Mouse (Mus musculus) erythroblast, embryonic 14.5 days (primary cell): ENCODE results near the gene Ttc30a1.

Experiments
- GATA1 ChIP-seq: IDR thresholded peaks from 2 replicates; pipeline ENCODE4 v1.6.1; 2012; ENCODE audit warnings: low read length, inconsistent platforms, mixed read lengths
- TAL1 ChIP-seq: IDR thresholded peaks from 3 replicates; pipeline ENCODE4 v1.6.1; 2012; ENCODE audit warnings: low read length, inconsistent platforms, mixed read lengths

GRCm38 (mm10) chr2:75950685-75951084 lies 31.1 kb downstream of the Ttc30a1 start:
- no peak for TF ChIP-seq GATA1
- no peak for TF ChIP-seq TAL1
